Mouse (Mus musculus): Measurements from ENCODE around the gene Gpsm1. TPM values are rescaled to one million over a fixed set of nuclear protein-coding genes. Genes with fewer than 3 reads are reported as not detected.

Gene Gpsm1
- polyA plus RNA-seq, 1 experiment from 2014 or later: 65.0 TPM

DNA sequence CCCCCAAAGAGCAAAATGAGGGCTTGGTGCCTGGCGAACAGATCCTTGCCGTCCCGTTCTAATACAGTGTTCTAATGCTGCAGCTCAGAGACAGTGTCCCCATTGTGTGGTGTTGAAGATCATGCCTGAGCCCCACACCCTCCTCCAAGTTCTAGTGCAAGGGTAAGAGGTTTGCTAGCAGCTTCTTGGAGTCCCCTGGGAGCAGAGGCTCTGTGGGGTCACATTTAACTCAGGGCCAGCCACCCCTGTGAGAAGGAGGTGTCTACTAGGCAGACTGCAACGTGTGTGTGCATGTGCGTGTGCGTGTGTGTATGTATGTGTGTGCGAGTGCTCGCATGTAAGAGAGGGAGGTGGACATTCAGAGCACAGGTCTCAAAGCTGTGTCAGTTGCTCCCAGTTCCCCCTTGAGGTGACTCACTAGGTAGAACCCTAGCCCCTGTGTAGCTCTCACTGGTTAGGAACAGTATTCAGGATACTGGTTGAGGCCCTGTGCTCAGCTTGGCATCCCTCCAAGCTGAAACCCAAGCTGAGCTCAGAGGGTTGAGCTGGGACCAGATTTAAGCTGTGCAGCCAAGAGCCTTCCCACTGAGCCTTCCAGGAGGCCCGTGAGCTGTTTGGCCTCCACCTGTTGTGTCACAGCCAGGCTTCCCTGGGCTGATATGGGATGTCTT lies 1.4 kb downstream of the Gpsm1 start:
- no peak for DNase-seq (ENCODE audit: low spot score)
- Histone ChIP-seq H3K27ac (ENCODE audit: low read depth, low read length) (no peak overlapping the region), H3K4me3 (ENCODE audit: low read depth, low read length) (peak overlapping the region; percentile 52), H3K9me3 (ENCODE audit: control insufficient read depth, low read length) (no peaks in the 10 kb centered on the region), H3K9ac (ENCODE audit: low read length) (peak overlapping the region; percentile 83), H3K4me1 (ENCODE audit: control insufficient read depth, insufficient read depth, low read length) (peaks cover 24% of the 10 kb centered on the region), H3K4me2 (ENCODE audit: low read depth) (peak overlapping the region; percentile 63), H3K36me3 (ENCODE audit: control insufficient read depth, insufficient read depth, low read length) (no peaks in the 10 kb centered on the region), H3K27me3 (ENCODE audit: control insufficient read depth, insufficient read depth, low read length) (no peaks in the 10 kb centered on the region)
- WGBS: 79% methylated on average over 9 of the region's 9 CpGs
- no peak for ATAC-seq (ENCODE audit: insufficient read depth, low FRiP score, low TSS enrichment)

DNA sequence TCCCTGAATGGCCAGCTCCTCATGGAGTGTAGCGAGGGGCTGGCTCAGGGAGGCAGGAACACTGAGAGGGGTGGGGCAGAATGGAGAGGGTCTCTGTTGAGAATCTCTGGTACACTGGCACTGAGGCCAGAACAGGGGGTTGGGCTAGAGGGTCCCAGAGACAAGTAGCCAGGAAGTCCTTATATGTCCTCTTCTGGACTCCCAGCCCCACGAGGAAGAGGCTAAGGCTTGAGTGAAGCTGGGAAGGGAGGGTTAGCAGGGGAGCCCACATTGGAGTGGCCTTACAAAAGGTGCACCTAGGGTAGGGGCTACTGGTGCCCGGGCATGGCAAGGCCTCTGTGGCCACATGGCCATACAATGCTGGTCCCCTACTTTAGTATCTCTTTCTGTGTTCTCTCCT lies 2.1 kb downstream of the Gpsm1 start:
- Histone ChIP-seq H3K4me3 (ENCODE audit: low read depth, low read length) (no peak overlapping the region), H3K9ac (ENCODE audit: low read length) (no peak overlapping the region; the same call in 1 of the 2 replicates), H3K27me3 (ENCODE audit: control insufficient read depth, insufficient read depth, low read length) (no peaks in the 10 kb centered on the region), H3K36me3 (ENCODE audit: control insufficient read depth, insufficient read depth, low read length) (no peaks in the 10 kb centered on the region), H3K4me1 (ENCODE audit: control insufficient read depth, insufficient read depth, low read length) (peaks cover 24% of the 10 kb centered on the region), H3K27ac (ENCODE audit: low read depth, low read length) (no peak overlapping the region), H3K4me2 (ENCODE audit: low read depth) (peak overlapping the region; percentile 63), H3K9me3 (ENCODE audit: control insufficient read depth, low read length) (no peaks in the 10 kb centered on the region)
- ATAC-seq (ENCODE audit: insufficient read depth, low FRiP score, low TSS enrichment) (no peak), DNase-seq (ENCODE audit: low spot score) (no peak)
- WGBS: 83% methylated on average over 3 of the region's 3 CpGs

DNA sequence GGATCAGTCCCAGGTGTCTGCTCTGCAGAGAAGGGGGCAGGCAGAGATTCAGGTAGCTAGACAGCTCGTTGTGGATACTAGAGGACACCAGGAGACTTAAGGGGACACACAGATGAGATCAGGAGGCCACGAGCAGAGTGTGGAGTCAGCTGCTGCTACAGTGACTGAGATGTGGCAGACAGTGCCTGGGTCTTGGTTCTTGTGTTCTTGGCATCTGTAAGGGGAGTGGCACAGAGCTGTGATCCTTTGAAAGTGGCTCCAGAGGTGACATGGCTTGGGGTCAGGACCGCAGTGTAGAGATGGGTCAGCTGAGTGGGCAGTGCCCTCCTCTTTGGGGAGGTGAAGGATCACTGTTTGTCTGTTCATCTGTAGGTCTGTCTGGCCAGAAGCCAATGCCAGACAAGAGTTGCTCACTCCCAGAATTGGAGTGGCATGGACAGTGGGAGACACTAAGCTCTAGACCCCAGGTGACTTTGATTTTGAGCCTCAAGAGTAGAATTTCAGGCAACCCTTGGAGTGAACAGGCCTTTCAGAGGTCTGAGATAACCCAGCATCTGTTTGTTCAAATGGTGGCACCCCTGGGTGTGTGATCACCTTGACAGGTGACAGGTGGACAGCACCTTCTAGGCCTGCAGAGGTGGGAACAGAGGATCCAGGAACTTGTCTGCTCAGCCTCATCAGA lies 2.8 kb downstream of the Gpsm1 start:
- no peak for ATAC-seq (ENCODE audit: insufficient read depth, low FRiP score, low TSS enrichment)
- Histone ChIP-seq H3K4me1 (ENCODE audit: control insufficient read depth, insufficient read depth, low read length) (peaks cover 24% of the 10 kb centered on the region), H3K4me3 (ENCODE audit: low read depth, low read length) (no peak overlapping the region), H3K36me3 (ENCODE audit: control insufficient read depth, insufficient read depth, low read length) (peaks cover 2% of the 10 kb centered on the region; the same call in 1 of the 2 replicates), H3K27me3 (ENCODE audit: control insufficient read depth, insufficient read depth, low read length) (no peaks in the 10 kb centered on the region), H3K27ac (ENCODE audit: low read depth, low read length) (no peak overlapping the region), H3K9ac (ENCODE audit: low read length) (no peak overlapping the region), H3K9me3 (ENCODE audit: control insufficient read depth, low read length) (no peaks in the 10 kb centered on the region), H3K4me2 (ENCODE audit: low read depth) (no peak overlapping the region)
- DNase-seq (ENCODE audit: low spot score): no peak
- 92% methylated on average over 3 of the region's 3 CpGs for WGBS

DNA sequence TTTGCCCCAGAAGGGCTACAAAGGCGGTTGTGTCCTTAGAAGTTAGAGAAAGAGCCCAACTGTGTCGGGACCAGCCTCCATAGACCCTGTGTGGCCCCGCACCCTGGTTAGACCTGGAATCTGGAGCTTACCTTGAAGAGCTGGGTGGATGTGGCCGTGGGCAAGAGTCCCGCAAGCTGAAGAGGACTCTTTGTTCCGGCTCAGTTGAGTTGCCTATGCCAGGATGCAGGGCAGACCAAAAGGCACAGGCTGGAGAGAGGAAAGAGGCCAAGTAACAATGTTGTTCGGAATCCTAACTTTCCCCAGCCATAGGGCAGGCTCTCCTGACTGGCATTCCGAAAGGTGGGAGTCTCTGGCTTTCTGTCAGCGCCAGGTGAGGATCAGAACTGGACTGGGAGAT lies 3.8 kb downstream of the Gpsm1 start:
- Histone ChIP-seq H3K9ac (ENCODE audit: low read length) (no peak overlapping the region), H3K27ac (ENCODE audit: low read depth, low read length) (no peak overlapping the region), H3K4me2 (ENCODE audit: low read depth) (no peak overlapping the region), H3K4me3 (ENCODE audit: low read depth, low read length) (no peak overlapping the region), H3K4me1 (ENCODE audit: control insufficient read depth, insufficient read depth, low read length) (peaks cover 23% of the 10 kb centered on the region), H3K27me3 (ENCODE audit: control insufficient read depth, insufficient read depth, low read length) (no peaks in the 10 kb centered on the region), H3K36me3 (ENCODE audit: control insufficient read depth, insufficient read depth, low read length) (peaks cover 5% of the 10 kb centered on the region; the same call in 1 of the 2 replicates), H3K9me3 (ENCODE audit: control insufficient read depth, low read length) (no peaks in the 10 kb centered on the region)
- no peak for ATAC-seq (ENCODE audit: insufficient read depth, low FRiP score, low TSS enrichment)
- no peak for DNase-seq (ENCODE audit: low spot score)
- 92% methylated on average over 9 of the region's 9 CpGs for WGBS

DNA sequence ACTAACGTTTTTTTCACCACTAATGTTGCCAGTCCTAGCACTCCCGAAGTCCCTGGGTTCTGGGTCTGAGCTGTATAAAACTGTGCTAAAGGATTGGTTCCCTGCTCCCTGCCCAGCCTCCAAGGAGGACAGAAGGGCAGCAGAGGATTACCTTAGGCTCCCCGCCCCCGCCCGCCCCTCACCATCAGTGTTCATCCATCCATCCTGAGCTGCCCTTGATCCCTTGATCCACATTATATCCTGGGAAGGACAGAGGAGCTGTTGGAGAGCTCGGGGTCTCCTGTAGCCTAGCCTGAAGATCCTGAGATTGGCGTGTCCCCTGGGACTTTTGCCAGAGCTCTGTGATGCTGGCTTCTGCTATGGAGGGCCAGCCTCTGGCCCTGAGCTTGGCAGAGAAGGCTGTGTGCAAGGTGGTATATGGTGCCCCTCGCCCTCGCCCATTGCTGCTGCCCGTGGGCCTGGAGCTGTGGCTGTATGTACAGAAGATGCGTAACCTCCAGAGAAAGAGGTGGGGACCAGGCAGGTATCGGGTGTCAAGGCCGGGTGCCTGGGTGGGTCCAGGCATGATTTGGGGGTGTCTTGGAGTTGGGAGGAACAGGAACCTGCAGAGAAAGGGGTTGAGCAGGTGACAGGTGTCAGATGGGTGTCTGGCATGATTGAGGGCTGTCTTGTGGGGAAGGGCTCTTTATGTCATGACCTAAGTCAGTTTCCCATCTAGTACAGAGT lies 4.4 kb downstream of the Gpsm1 start:
- peaks cover 8% of the 10 kb centered on the region; the same call in 1 of the 2 replicates for H3K36me3 ChIP-seq (ENCODE audit: control insufficient read depth, insufficient read depth, low read length)
- no peak overlapping the region for H3K4me3 ChIP-seq (ENCODE audit: low read depth, low read length)

DNA sequence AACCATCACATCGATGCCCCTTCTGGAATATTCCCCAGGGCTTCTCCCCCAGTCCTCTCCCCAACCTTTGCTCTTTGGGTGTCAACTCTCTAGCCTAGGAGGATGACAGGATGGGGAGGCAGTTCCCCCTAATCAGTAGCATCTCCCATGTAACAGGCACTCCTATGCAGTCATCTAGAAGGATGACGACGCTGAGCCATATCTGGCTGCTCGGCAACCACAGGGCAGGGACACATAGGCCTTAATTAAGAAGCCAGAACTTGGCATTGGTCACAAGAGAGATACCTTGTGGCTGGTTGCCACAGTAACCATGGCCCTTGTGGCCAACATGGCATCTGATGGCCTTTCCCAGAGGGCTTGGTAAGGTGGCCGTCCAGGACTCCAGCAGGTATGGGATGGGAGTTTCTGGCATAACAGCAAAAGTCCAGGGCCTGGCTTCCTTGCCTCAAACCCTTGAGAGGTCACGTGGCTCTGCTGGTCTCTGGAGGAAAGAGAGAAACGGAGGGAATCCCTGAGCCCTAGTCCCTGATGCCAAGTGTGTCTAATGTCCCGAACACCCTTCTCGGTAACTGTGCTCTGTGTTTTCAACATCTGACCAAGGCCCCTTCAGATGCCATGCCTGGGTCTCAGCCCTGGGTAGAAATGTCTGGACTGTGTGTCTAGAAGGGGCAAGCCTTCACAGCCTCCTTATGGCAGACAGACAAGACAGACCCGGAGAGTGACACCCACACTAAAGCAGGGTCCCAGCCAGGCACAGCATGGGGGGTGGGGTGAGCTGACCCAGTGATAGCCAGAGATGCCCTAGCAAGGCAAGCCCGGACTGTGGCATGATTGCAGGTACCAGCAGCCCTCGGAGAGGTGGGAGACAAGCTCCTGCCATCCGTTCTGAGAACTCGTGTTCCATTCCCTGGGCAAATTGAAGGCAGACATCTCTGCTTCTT lies 5.2 kb downstream of the Gpsm1 start:
- Histone ChIP-seq H3K9me3 (ENCODE audit: control insufficient read depth, low read length) (no peaks in the 10 kb centered on the region), H3K4me1 (ENCODE audit: control insufficient read depth, insufficient read depth, low read length) (peaks cover 13% of the 10 kb centered on the region), H3K4me2 (ENCODE audit: low read depth) (no peak overlapping the region), H3K9ac (ENCODE audit: low read length) (no peak overlapping the region), H3K4me3 (ENCODE audit: low read depth, low read length) (no peak overlapping the region), H3K27me3 (ENCODE audit: control insufficient read depth, insufficient read depth, low read length) (no peaks in the 10 kb centered on the region), H3K27ac (ENCODE audit: low read depth, low read length) (no peak overlapping the region), H3K36me3 (ENCODE audit: control insufficient read depth, insufficient read depth, low read length) (peaks cover 13% of the 10 kb centered on the region)
- WGBS: 92% methylated on average over 14 of the region's 14 CpGs
- no peak for DNase-seq (ENCODE audit: low spot score)
- ATAC-seq (ENCODE audit: insufficient read depth, low FRiP score, low TSS enrichment): no peak

More for the DNA sequence above, 4.4 kb downstream of the Gpsm1 start:
- H3K4me2 ChIP-seq (ENCODE audit: low read depth): no peak overlapping the region
- H3K27ac ChIP-seq (ENCODE audit: low read depth, low read length): no peak overlapping the region
- no peaks in the 10 kb centered on the region for H3K27me3 ChIP-seq (ENCODE audit: control insufficient read depth, insufficient read depth, low read length)
- no peak for DNase-seq (ENCODE audit: low spot score)
- no peaks in the 10 kb centered on the region for H3K9me3 ChIP-seq (ENCODE audit: control insufficient read depth, low read length)
- H3K9ac ChIP-seq (ENCODE audit: low read length): no peak overlapping the region
- peaks cover 17% of the 10 kb centered on the region for H3K4me1 ChIP-seq (ENCODE audit: control insufficient read depth, insufficient read depth, low read length)
- no peak for ATAC-seq (ENCODE audit: insufficient read depth, low FRiP score, low TSS enrichment)
- 91% methylated on average over 13 of the region's 13 CpGs for WGBS

DNA sequence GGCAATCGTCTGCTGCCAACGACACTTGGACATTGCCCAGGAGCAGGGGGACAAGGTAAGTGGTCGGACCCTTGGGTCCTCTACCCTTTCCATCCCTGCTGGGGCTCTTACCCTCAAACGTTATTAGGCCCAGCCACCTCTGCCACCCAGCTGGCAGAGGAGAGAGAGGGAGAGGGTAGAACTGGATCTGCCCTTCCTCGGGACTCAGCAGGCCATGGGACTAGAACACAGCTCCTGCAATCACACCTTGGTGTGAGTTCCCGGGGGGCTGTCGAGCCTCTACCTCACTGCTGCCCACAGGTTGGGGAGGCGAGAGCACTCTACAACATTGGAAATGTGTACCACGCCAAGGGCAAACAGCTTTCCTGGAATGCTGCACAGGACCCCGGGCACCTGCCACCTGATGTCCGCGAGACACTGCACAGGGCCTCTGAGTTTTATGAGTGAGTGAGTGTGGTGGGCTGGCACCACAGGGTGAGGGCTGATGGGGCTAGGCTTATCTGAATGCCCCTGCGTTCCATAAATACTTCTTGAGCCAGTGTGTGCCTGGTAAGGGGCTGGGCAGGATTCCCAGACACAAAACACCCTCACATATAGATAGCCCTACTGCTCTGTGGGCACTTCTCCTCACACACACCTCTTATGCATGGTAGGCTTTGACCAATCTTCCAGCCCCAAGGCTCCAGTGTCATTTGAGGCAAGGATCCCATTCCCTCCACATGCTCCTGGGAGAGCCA lies 8.4 kb downstream of the Gpsm1 start:
- Histone ChIP-seq H3K27ac (ENCODE audit: low read depth, low read length) (no peak overlapping the region), H3K27me3 (ENCODE audit: control insufficient read depth, insufficient read depth, low read length) (no peaks in the 10 kb centered on the region), H3K4me2 (ENCODE audit: low read depth) (no peak overlapping the region), H3K36me3 (ENCODE audit: control insufficient read depth, insufficient read depth, low read length) (peaks cover 28% of the 10 kb centered on the region), H3K9me3 (ENCODE audit: control insufficient read depth, low read length) (no peaks in the 10 kb centered on the region), H3K4me1 (ENCODE audit: control insufficient read depth, insufficient read depth, low read length) (no peaks in the 10 kb centered on the region), H3K9ac (ENCODE audit: low read length) (no peak overlapping the region), H3K4me3 (ENCODE audit: low read depth, low read length) (no peak overlapping the region)
- DNase-seq (ENCODE audit: low spot score): no peak
- 94% methylated on average over 13 of the region's 13 CpGs for WGBS
- ATAC-seq (ENCODE audit: insufficient read depth, low FRiP score, low TSS enrichment): no peak

DNA sequence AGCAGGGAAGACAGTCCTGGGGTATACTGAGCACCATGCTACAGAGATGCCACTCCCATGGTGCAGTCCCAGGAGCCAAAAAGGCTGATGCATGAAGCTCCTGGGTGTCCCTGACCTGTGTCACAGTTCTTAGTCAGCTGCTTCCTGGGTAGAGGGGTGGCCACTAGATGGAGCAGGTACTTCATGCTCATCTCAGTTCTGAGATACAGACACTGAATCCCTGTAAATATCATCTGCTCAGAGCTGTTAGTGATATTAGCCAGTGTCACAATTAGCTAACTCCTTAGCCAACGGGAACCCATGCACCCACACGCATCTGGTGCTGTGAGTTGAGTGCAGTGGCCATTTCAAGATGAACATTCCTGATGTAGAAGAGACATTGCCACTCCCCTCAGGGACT lies 9.6 kb downstream of the Gpsm1 start:
- Histone ChIP-seq H3K4me1 (ENCODE audit: control insufficient read depth, insufficient read depth, low read length) (no peaks in the 10 kb centered on the region), H3K9ac (ENCODE audit: low read length) (no peak overlapping the region), H3K4me2 (ENCODE audit: low read depth) (no peak overlapping the region), H3K9me3 (ENCODE audit: control insufficient read depth, low read length) (no peaks in the 10 kb centered on the region), H3K36me3 (ENCODE audit: control insufficient read depth, insufficient read depth, low read length) (peaks cover 28% of the 10 kb centered on the region), H3K4me3 (ENCODE audit: low read depth, low read length) (no peak overlapping the region), H3K27ac (ENCODE audit: low read depth, low read length) (no peak overlapping the region), H3K27me3 (ENCODE audit: control insufficient read depth, insufficient read depth, low read length) (no peaks in the 10 kb centered on the region)
- 86% methylated on average over 2 of the region's 2 CpGs for WGBS
- ATAC-seq (ENCODE audit: insufficient read depth, low FRiP score, low TSS enrichment) (no peak), DNase-seq (ENCODE audit: low spot score) (no peak)
